Mouse (Mus musculus) neural tube, embryonic 14.5 days (tissue): Measurements from ENCODE around the gene Klhl30. TPM values are rescaled to one million over a fixed set of nuclear protein-coding genes. Genes with fewer than 3 reads are reported as not detected.

Experiments used
- ATAC-seq: fragments of 200-750 bp; cut with Nextera tagmentation; 2 replicates; pipeline ENCODE4 v1.8.0; 2017; ENCODE audit warnings: low read depth, mild to moderate bottlenecking, moderate TSS enrichment, moderate library complexity
- H3K27ac ChIP-seq: fragments of 300-500 bp; sonication (generic); 2 replicates; pipeline ENCODE4 v1.5.1; 2014; ENCODE audit warnings: low read depth, mild to moderate bottlenecking, control low read depth, low read length, moderate library complexity, mixed read lengths
- H3K27me3 ChIP-seq: fragments of 300-500 bp; sonication (generic); 2 replicates; pipeline ENCODE4 v1.6.1; 2014; ENCODE audit warnings: low read length; ENCODE audit not compliant: control insufficient read depth, insufficient read depth
- H3K36me3 ChIP-seq: fragments of 300-500 bp; sonication (generic); 2 replicates; pipeline ENCODE4 v1.6.1; 2014; ENCODE audit warnings: low read length, mixed read lengths; ENCODE audit not compliant: control insufficient read depth, insufficient read depth
- H3K4me1 ChIP-seq: fragments of 300-500 bp; sonication (generic); 2 replicates; pipeline ENCODE4 v1.6.1; 2014; ENCODE audit warnings: low read length; ENCODE audit not compliant: control insufficient read depth, insufficient read depth
- H3K4me2 ChIP-seq: fragments of 300-500 bp; sonication (generic); 2 replicates; pipeline ENCODE4 v1.6.1; 2014; ENCODE audit warnings: mild to moderate bottlenecking, low read depth, low read length, control low read depth
- H3K4me3 ChIP-seq: fragments of 300-500 bp; sonication (generic); 2 replicates; pipeline ENCODE4 v1.5.1; 2014; ENCODE audit warnings: low read depth, low read length, control low read depth, mixed read lengths
- H3K9ac ChIP-seq: fragments of 300-500 bp; sonication (generic); replicated peaks from 2 replicates; pipeline ENCODE4 v1.6.1; 2014; ENCODE audit warnings: low read depth, mild to moderate bottlenecking, control low read depth, low read length, mixed read lengths
- H3K9me3 ChIP-seq: fragments of 300-500 bp; sonication (generic); 2 replicates; pipeline ENCODE4 v1.6.1; 2016; ENCODE audit warnings: low read length; ENCODE audit not compliant: control insufficient read depth
- WGBS: fragments of 180-500 bp; shearing (Covaris S2); extraction: QIAGEN DNeasy Blood & Tissue Kit; methylation state at CpG from one replicate; pipeline ENCODE4 v1.1.7; 2014; 5-methylcytosine and 5-hydroxymethylcytosine counted together
- polyA plus RNA-seq: library from polyadenylated mRNA; unstranded; fragments of >200 nt; fragmentation: Nextera tagmentation; extraction: Ambion mirVana; gene quantifications from 2 replicates; pipeline ENCODE4 v1.2.1, GENCODE M21; 2014

Gene Klhl30
- polyA plus RNA-seq, 1 experiment from 2014 or later: not detected

DNA sequence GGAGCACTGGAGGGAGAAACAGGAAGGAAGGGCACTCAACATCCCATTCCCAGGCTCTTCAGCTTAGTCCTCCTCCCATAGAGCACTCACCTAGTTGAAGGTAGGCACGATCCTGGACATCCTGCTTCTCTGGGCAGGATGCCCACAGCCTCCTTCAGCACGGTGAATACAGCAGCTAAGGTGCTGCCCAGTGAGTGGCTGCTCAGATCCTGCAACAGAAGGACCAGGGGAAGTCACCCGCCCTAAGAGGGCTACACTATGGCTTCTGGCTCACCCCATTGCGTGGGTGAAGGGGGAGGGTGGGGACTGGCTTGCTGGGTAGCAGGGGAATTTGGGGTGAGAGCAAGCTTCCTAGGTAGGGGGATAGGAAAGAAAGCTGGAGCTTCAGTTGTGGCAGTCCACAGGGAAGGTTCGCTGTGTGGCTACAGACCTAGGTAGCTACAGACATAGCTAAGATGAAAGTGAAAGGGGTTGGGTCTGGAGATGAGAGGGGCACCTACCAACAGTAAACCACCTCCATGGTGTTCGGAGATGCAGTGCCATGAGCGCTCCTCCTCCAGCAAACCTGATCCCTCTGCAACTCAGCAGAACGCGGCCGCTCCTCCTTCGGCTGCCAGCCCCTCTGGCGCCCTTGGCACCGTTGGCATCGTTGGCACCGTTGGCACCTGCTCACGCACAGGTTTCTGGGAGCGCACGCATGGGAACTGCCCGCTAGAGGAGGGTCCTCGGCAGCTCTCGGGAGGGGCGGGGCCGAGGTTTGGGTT is 54.8 kb downstream of the Klhl30 start:
- no peaks in the 10 kb centered on the region for H3K27me3 ChIP-seq
- 52% methylated on average over 23 of the region's 23 CpGs for WGBS
- H3K4me2 ChIP-seq: no peak overlapping the region
- no peak overlapping the region for H3K27ac ChIP-seq
- no peaks in the 10 kb centered on the region for H3K9me3 ChIP-seq
- 0 out of 2 replicates have a peak, but pooled peaks have one; percentile 31 for ATAC-seq
- no peaks in the 10 kb centered on the region for H3K4me1 ChIP-seq
- H3K9ac ChIP-seq: no peak overlapping the region
- no peak overlapping the region for H3K4me3 ChIP-seq
- H3K36me3 ChIP-seq: no peaks in the 10 kb centered on the region

DNA sequence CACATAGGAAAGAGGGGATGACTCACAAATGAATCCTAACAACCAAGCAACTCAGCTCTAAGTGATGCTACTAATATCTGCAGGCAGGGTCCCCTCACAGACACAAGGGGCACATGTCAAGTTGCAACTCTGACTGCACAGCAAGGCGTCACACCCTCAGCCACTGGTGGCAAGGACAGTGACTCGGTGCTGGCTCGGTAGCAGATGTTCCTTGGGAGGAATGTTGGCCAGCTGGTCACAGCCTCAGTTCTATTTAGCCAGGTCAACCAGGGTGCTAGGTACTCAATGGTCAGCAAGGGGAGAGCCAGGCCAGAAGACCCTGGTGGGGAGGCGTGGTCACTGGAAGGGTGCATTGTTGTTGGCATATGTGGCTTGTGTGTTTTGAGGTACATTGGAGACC is 57.0 kb downstream of the Klhl30 start:
- Histone ChIP-seq H3K9me3 (no peaks in the 10 kb centered on the region), H3K4me1 (peaks cover 10% of the 10 kb centered on the region), H3K4me3 (no peak overlapping the region), H3K9ac (no peak overlapping the region), H3K27me3 (no peaks in the 10 kb centered on the region), H3K4me2 (no peak overlapping the region), H3K36me3 (no peaks in the 10 kb centered on the region), H3K27ac (no peak overlapping the region)
- no peak for ATAC-seq
- 82% methylated on average over 4 of the region's 4 CpGs for WGBS

DNA sequence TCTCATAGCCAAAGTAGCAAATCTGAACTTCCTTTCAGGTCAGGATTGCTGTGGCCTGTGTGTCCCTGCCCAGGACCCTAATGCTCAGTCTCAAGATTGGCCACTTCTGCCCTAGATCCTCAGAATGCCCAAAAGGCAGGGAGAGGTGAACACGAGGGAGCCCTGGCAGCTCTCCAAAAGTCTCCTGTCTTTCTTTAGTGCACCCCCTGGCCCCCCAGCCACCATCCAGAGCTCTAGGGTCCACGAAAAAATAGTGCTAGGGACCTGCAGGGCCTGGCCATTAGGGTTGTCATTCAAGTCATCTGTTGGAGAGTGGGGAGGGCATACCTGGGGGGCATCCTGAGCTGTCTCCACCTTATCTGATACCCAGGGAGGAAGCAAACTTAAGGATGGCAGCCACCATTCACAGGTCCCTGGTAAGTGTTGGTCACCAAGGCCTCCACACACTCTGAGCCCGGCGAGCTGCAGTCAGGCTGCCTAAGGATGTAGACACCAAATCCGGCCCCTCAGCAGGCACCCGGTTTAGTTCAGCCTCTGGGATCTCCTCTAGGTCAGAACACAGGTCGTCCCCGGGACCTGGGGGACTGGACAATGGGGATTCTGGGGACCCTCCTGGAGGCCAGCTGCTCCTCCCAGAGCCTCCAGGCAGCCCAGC is 60.9 kb downstream of the Klhl30 start:
- Histone ChIP-seq H3K4me1 (peaks cover 19% of the 10 kb centered on the region), H3K4me2 (peak overlapping the region; percentile 98), H3K27me3 (no peaks in the 10 kb centered on the region), H3K9ac (peak overlapping the region; percentile 88; the same call in 1 of the 2 replicates), H3K27ac (no peak overlapping the region), H3K36me3 (peaks cover 4% of the 10 kb centered on the region; the same call in 1 of the 2 replicates), H3K9me3 (no peaks in the 10 kb centered on the region), H3K4me3 (peak overlapping the region; percentile 84)
- WGBS: 53% methylated on average over 8 of the region's 8 CpGs
- no peak for ATAC-seq

Other genes starting within 250 kb of the Klhl30 start
- 0.06 and 0.39 TPM in 2 replicates for gene Rbm44, start 205.9 kb upstream of the Klhl30 start, polyA plus RNA-seq
- 8.3 and 15.8 TPM in 2 replicates for gene Ramp1, start 171.2 kb upstream of the Klhl30 start, polyA plus RNA-seq
- gene Ube2f, start 100.7 kb upstream of the Klhl30 start, polyA plus RNA-seq: 60.2 and 61.9 TPM in 2 replicates
- gene Scly, start 52.7 kb upstream of the Klhl30 start, polyA plus RNA-seq: 8.4 and 11.6 TPM in 2 replicates
- gene Espnl, start 28.9 kb upstream of the Klhl30 start, polyA plus RNA-seq: 0.10 and 0.11 TPM in 2 replicates
- 0.17 TPM in 1 of 2 replicates, not detected in the other for gene Erfe, start 15.4 kb downstream of the Klhl30 start, polyA plus RNA-seq
- 145 and 150 TPM in 2 replicates for gene Ilkap, start 47.8 kb downstream of the Klhl30 start, polyA plus RNA-seq
- 100 and 101 TPM in 2 replicates for gene Hes6, start 63.0 kb downstream of the Klhl30 start, polyA plus RNA-seq
- gene Per2, start 108.3 kb downstream of the Klhl30 start, polyA plus RNA-seq: 3.7 and 7.5 TPM in 2 replicates
- 7.7 and 8.7 TPM in 2 replicates for gene Traf3ip1, start 143.6 kb downstream of the Klhl30 start, polyA plus RNA-seq
- 14.4 and 20.0 TPM in 2 replicates for gene Asb1, start 189.5 kb downstream of the Klhl30 start, polyA plus RNA-seq